Mouse (Mus musculus): ENCODE measurements around the gene Nme8.

The Nme8 gene

GRCm38 (mm10) chr13:19595141-19595540 is 102.5 kb downstream of the Nme8 start:
- DNase-seq (ENCODE audit: low read depth, low spot score), result no peak
